Mouse (Mus musculus): ENCODE data around the gene Isca2.

- TF ChIP-seq CTCF (conservative IDR thresholded peaks at IDR 0.05; ENCODE audit: low read length), result no peak
- no peak for TF ChIP-seq NANOG (IDR thresholded peaks at IDR 0.05; ENCODE audit: borderline replicate concordance, low read length)
Observed at GRCm38 (mm10) chr12:84810810-84811209, 37.8 kb downstream of the Isca2 start.

All from E14TG2a.4 (cell line).